Mouse (Mus musculus) liver, adult 2 months (tissue): ENCODE results near the gene Olfr736.

Experiments used
- CTCF ChIP-seq: fragments of 200-500 bp; IDR thresholded peaks from 2 replicates; pipeline ENCODE4 v1.5.1; 2011; ENCODE audit warnings: low read depth, low read length, control low read depth
- POLR2A ChIP-seq: fragments of 200-500 bp; IDR thresholded peaks from 2 replicates; pipeline ENCODE4 v1.6.1; 2011; ENCODE audit warnings: low read length, control low read depth; ENCODE audit not compliant: insufficient read depth; ENCODE audit errors: extremely low read depth

GRCm38 (mm10) chr14:50357593-50357992 lies 23.4 kb upstream of the Olfr736 start, which contains the start of gene Tlr11:
- no peak for TF ChIP-seq CTCF
- no peak for TF ChIP-seq POLR2A
